Mouse (Mus musculus): ENCODE results near the gene Gfy.
"Not testable (repeated sequence)": the region's sequence is repeated elsewhere in the genome, so short reads cannot be mapped to it uniquely, and the experiment has no call there.

Gfy gene

GRCm38 (mm10) chr7:45153052-45153451, 26.3 kb downstream of the Gfy start:
- in situ Hi-C loops (cut with MboI; ENCODE audit: low sequenced_read_pairs): not testable (repeated sequence)

DNA sequence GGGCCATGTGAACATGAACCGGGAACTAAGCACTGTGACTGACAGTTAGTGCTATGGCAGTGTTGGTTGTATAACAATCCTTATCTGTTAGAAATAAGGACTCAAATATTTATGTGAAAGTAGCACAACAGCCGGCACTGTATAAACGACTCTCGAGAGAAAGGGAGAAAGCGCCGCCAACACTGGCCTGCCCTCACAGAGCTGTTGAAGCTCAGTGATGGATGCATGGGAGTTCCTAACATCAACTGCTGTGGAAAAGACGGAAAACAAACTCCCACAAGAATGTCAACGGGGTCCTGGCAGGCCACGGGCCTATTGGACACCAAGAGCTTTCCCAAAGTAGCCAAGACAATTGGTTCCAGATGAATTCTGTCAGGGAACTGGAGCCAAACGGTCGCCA, 28.1 kb downstream of the Gfy start:
- in situ Hi-C loops (cut with MboI; ENCODE audit: low sequenced_read_pairs): no loop called here

- in situ Hi-C loops (cut with MboI; ENCODE audit: low sequenced_read_pairs): no loop called here
Measured at GRCm38 (mm10) chr7:45150321-45150720, 29.0 kb downstream of the Gfy start.

- in situ Hi-C loops (cut with MboI; ENCODE audit: low sequenced_read_pairs): no loop called here
Measured at GRCm38 (mm10) chr7:45149545-45149944, 29.8 kb downstream of the Gfy start.

GRCm38 (mm10) chr7:45148534-45149098, 30.8 kb downstream of the Gfy start:
- in situ Hi-C loops (cut with MboI; ENCODE audit: low sequenced_read_pairs): no loop called here

DNA sequence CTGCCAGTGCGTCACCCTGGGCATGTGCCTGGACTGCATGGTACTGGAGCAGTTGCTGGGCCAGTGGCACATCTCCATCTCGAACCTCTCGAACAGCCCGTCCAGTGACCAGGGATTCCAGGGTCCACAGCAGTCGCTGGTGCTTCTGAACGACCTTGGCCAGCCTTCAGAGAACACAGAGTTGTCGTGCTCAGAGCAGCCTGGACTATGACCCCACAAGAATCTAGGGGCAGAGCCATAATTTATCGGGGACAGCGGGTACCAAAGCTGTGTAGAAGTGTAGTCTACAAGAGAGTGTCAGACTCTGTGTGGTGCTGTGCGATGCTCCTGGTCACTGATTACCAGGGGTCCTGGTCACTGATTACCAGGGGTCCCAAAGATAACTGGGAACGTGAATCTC, 31.5 kb downstream of the Gfy start:
- in situ Hi-C loops (cut with MboI; ENCODE audit: low sequenced_read_pairs): no loop called here

DNA sequence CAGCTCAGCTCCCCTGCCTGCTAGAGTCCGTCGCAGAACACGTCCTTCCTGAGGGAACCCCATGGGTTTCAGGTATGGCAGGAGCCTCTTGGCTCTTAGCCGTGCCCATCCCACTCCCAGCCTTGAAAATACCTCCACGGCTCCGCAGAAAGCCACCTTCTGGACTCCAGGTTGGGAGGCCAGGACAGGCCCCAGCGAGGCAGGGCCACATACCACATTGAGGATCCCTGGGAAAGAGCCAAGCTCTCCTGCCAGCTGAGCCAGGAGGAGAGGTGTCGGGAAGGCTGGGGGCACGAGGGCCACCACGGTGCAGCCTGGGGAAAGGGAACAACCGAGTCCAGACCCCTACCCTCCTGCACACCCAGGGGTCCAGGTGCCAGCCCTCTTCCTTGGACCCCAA, 32.1 kb downstream of the Gfy start:
- in situ Hi-C loops (cut with MboI; ENCODE audit: low sequenced_read_pairs): no loop called here

- in situ Hi-C loops (cut with MboI; ENCODE audit: low sequenced_read_pairs): no loop called here
Measured at GRCm38 (mm10) chr7:45145460-45145859, 33.9 kb downstream of the Gfy start.

GRCm38 (mm10) chr7:45144368-45145174, 34.8 kb downstream of the Gfy start:
- in situ Hi-C loops (cut with MboI; ENCODE audit: low sequenced_read_pairs): no loop called here

DNA sequence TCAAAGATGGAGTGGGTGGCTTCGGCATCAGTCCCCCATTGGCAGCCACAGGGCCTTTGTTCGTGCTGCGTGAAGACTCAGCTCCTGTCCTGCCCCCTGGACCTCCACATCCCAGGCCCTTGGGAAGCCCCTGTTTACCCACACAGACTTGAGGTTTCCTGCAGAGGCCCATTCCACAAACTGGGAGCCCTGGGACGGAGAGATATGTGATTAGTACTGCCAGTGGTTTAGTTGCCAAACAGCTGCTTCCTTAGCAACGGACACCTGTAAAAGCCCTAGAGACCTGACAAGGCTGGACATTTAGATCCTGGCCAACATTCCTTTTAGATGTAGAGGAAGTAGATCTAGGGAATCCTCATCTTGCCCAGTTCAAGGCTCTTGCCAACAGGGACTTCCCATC, 37.5 kb downstream of the Gfy start:
- in situ Hi-C loops (cut with MboI; ENCODE audit: low sequenced_read_pairs): no loop called here

DNA sequence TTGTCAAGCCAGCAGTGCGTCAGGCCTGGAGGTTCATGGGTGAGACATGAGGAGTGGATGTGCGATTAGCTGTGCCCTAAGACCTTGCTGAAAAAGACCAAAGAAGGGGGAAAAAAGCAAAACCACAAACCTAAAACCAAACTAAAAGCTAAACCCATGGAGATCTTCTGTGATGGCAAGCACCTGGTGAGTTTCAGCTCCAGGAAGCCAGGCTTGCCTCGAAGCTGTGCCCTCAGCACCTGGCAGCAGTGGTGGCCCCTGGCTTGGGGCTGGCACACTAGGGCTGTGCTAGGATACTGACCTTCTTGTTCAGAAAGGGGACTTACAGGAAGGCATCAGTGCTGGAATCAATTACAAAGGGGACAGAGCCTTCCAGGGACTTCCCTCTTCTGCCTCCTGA, 38.0 kb downstream of the Gfy start:
- in situ Hi-C loops (cut with MboI; ENCODE audit: low sequenced_read_pairs): no loop called here

DNA sequence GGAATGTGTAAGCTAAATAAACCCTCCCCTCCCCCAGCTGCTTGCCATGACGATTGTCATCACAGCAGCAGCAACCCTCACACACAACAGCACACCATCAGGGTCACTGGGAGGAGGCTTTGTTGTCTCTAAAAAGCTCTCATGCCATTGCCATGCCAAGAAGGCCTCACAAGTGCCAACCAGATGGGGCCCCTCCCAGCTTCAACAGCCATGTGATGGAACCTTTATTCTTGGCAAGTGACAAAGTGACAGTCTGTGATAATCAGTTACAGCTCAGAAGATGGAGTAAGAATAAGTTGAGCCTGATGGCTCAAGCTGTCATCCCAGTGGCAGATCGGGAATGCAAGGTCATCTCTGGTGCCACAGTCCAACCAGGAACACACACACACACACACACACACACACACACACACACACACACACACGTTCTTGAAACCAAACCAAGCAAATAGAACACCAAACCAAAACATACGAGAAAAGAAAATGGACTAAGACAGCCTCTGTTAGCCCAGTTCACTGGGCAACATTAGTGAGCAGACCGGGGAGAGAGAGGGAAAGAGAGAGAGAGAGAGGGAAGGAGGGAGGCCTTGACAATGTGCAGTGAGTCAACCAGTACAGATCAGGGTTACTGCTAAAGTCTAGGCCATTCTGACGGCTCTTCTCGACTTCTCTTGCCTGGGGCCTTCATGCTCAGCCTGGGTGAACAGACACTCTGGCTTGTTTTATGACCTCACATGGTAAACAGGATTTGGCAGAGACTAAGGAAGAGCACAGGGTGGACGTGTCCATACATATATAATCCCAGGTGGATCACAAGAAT, 39.3 kb downstream of the Gfy start:
- in situ Hi-C loops (cut with MboI; ENCODE audit: low sequenced_read_pairs): no loop called here

DNA sequence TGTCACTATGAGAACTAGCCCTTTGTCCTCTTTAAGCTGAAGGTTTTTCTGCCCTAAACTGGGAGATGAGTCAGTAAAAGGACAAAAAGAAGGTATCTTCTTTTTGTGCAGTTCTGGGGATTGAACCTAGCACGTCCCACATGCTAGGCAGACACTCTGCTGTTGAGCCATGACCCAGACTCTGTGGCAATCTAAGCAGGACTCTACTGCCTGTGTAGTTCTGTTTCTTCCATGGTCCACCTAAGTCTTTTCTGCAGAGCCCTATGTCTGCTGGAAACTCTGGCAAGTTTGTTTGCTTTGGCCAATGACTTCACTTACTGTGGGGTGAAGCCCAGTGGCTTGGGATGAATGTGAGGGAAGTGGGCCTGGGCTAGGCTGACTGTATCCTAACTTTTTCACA, 41.0 kb downstream of the Gfy start:
- in situ Hi-C loops (cut with MboI; ENCODE audit: low sequenced_read_pairs): no loop called here

GRCm38 (mm10) chr7:45137171-45138006, 42.0 kb downstream of the Gfy start:
- in situ Hi-C loops (cut with MboI; ENCODE audit: low sequenced_read_pairs): no loop called here

- in situ Hi-C loops (cut with MboI; ENCODE audit: low sequenced_read_pairs): no loop called here
Measured at GRCm38 (mm10) chr7:45135993-45136567, 43.3 kb downstream of the Gfy start, which contains the start of the genes Gm45713 and Flt3l. TSS of gene Gm45713 (minus strand) at chr7:45136231. TSS of gene Flt3l (minus strand) at chr7:45136432.

DNA sequence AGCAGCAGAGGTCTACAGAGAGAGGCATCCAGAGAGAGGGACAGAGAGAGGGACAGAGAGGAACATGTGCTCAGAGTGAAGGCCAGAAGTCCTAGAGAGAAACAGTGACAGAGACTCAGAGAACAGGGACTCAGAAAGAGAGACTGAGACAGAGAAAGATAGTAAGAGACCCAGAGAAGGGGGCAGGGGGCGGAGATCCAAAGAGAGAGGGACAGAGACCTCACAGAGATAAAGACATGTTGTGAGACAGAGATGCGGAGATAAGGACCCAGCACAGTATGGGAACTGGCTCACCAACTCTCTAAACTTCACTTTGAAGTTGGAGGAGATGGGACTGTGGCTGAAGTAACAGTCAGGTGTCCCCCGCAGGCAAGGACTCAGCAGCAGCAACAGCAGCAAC, 44.0 kb downstream of the Gfy start:
- in situ Hi-C loops (cut with MboI; ENCODE audit: low sequenced_read_pairs): no loop called here

DNA sequence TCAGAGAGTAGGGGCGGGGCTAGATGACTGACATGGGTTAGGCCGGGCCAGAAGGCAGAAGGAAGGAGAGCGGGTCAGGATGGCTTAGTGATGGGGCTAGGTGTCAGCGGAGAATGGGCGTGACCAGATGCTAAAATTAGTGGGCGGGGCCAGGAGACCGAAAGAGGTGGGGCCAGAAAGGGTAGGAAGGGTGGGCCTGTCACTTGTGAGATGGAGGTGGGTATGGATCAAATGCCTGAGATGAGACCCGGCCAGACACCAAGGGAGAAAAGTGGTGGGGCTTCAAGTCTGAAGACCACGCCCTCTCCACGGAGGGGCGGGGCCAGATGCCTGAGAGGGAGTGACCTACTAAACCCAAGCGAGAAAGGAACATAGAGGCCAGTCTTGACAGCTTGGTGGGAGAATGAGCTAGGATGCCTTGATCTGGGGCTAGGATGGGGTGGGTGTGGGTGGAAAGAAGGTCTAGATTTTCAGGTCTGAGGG, 44.8 kb downstream of the Gfy start:
- in situ Hi-C loops (cut with MboI; ENCODE audit: low sequenced_read_pairs): no loop called here

GRCm38 (mm10) chr7:45133446-45134159, 45.8 kb downstream of the Gfy start:
- in situ Hi-C loops (cut with MboI; ENCODE audit: low sequenced_read_pairs): no loop called here

DNA sequence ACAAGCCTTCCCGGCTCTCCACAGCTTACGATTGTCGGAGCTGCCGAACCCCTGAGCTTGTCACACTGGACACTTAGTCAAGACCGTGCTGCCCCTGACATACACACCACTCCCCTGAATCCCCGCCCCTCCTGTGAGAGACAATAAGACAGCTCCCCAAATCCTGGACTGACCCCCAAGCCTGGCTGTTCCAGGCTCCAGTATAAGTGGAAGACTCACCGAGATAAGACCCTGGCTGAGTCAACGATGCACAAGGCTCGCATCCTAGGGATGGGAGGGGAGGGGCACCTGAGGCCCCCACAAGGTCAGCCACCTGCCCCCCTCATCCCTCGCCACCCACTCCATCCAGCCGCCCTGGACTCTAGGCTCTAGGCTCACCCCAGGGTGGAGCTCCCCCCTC, 47.5 kb downstream of the Gfy start:
- in situ Hi-C loops (cut with MboI; ENCODE audit: low sequenced_read_pairs): no loop called here

Data from CH12F3 (cell line).